Mouse (Mus musculus): ENCODE measurements at regions not wholly inside any gene's neighbourhood (a gene's known extent, or its start where the extent isn't known, plus 50 kb on each side); places are given as distances from the start of the nearest gene placed in this dataset.

GRCm38 (mm10) chr7:72362690-72363089 lies 56.3 kb upstream of the Mctp2 start:
- WGBS, result 10% methylated on average over 3 of the region's 3 CpGs
- no peak overlapping the region for H3K4me3 ChIP-seq (ENCODE audit: low read length)

DNA sequence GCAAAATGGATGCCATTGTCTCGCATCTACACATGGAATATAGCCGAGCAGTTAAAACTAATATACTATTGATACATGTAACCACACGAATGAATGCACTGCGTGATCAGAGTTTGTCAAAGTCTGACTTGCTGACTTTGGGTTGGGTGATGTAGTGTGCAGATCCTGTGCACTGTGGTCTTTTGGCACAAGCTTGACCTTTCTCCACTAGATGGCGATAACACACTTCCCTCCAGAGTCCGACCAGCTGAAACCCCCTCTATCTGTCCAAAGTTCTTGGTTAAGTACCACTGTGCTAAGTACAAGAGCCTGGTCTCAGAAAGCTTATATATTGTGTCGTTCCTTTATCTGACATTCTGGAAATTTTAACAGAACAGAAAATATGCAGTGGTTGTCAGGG lies 84.9 kb upstream of the Mctp2 start:
- ATAC-seq (replicated peaks; ENCODE audit: extremely low read depth, insufficient read depth, low FRiP score), result no peak; the same call in 1 of the 2 replicates
- no peaks in the 10 kb centered on the region for H3K27me3 ChIP-seq (ENCODE audit: control insufficient read depth, insufficient read depth, low read length)
- WGBS, result 35% methylated on average over 7 of the region's 7 CpGs

More at GRCm38 (mm10) chr7:72362690-72363089, 56.3 kb upstream of the Mctp2 start:
- Histone ChIP-seq H3K36me3 (ENCODE audit: control insufficient read depth, insufficient read depth) (no peaks in the 10 kb centered on the region), H3K4me1 (ENCODE audit: control insufficient read depth, insufficient read depth, low read length) (no peaks in the 10 kb centered on the region), H3K27me3 (ENCODE audit: control insufficient read depth, insufficient read depth, low read length) (no peaks in the 10 kb centered on the region), H3K4me2 (ENCODE audit: low read depth, low read length) (no peak overlapping the region), H3K27ac (ENCODE audit: low read length) (no peak overlapping the region), H3K9ac (ENCODE audit: low read length) (no peak overlapping the region), H3K9me3 (replicated peaks; ENCODE audit: control insufficient read depth, low read length) (no peaks in the 10 kb centered on the region)
- ATAC-seq (replicated peaks; ENCODE audit: extremely low read depth, insufficient read depth, low FRiP score), result no peak

GRCm38 (mm10) chr7:72400056-72400455 lies 93.6 kb upstream of the Mctp2 start:
- no peaks in the 10 kb centered on the region for H3K9me3 ChIP-seq (replicated peaks; ENCODE audit: control insufficient read depth, low read length)
- ATAC-seq (replicated peaks; ENCODE audit: extremely low read depth, insufficient read depth, low FRiP score), result no peak
- no peak overlapping the region for H3K9ac ChIP-seq (ENCODE audit: low read length)
- no peaks in the 10 kb centered on the region for H3K36me3 ChIP-seq (ENCODE audit: control insufficient read depth, insufficient read depth)
- no peak overlapping the region for H3K4me3 ChIP-seq (ENCODE audit: low read length)
- no peak overlapping the region for H3K4me2 ChIP-seq (ENCODE audit: low read depth, low read length)
- no peak overlapping the region for H3K27ac ChIP-seq (ENCODE audit: low read length)
- H3K27me3 ChIP-seq (ENCODE audit: control insufficient read depth, insufficient read depth, low read length), result no peaks in the 10 kb centered on the region
- no peaks in the 10 kb centered on the region for H3K4me1 ChIP-seq (ENCODE audit: control insufficient read depth, insufficient read depth, low read length)

More for the DNA sequence above, 84.9 kb upstream of the Mctp2 start:
- Histone ChIP-seq H3K9ac (ENCODE audit: low read length) (no peak overlapping the region), H3K36me3 (ENCODE audit: control insufficient read depth, insufficient read depth) (no peaks in the 10 kb centered on the region), H3K4me1 (ENCODE audit: control insufficient read depth, insufficient read depth, low read length) (no peaks in the 10 kb centered on the region), H3K4me2 (ENCODE audit: low read depth, low read length) (no peak overlapping the region), H3K27ac (ENCODE audit: low read length) (no peak overlapping the region), H3K4me3 (ENCODE audit: low read length) (no peak overlapping the region), H3K9me3 (replicated peaks; ENCODE audit: control insufficient read depth, low read length) (0 out of 2 replicates have a peak, but pooled peaks cover 3% of the 10 kb centered on the region)

- Histone ChIP-seq H3K27me3 (ENCODE audit: control insufficient read depth, insufficient read depth, low read length) (no peaks in the 10 kb centered on the region), H3K9me3 (replicated peaks; ENCODE audit: control insufficient read depth, low read length) (no peaks in the 10 kb centered on the region), H3K4me1 (ENCODE audit: control insufficient read depth, insufficient read depth, low read length) (no peaks in the 10 kb centered on the region), H3K9ac (ENCODE audit: low read length) (no peak overlapping the region), H3K36me3 (ENCODE audit: control insufficient read depth, insufficient read depth) (no peaks in the 10 kb centered on the region), H3K4me2 (ENCODE audit: low read depth, low read length) (no peak overlapping the region), H3K27ac (ENCODE audit: low read length) (no peak overlapping the region), H3K4me3 (ENCODE audit: low read length) (no peak overlapping the region)
- 73% methylated on average over 3 of the region's 3 CpGs for WGBS
- ATAC-seq (replicated peaks; ENCODE audit: extremely low read depth, insufficient read depth, low FRiP score), result no peak
These were observed 99.7 kb upstream of the Mctp2 start for GRCm38 (mm10) chr7:72406131-72406530.

DNA sequence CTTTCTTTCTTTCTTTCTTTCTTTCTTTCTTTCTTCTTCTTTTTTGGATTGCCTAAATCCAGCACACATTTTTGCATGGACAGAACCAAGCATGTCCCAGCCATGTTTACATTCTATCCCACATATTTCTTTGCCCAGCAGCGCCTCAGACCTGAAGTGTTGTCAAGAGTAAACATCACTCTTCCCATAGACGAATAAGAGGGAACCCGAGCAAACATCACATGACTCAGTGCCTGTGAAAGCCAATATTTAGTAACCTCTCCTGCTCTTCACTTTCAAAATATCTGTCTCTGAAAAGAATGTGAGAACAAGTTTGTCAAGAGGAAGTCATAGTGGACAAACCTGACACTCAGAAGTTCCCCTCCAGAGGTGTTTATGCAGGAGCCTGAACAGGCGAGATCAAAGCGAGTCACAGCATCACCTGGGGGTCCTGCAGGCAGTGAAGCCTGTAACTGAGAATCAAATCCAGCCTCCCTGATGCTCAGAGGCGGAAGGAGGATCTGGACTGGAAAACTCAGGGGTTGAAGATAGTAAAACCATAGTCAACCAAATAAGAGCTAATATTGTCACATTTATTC lies 102.1 kb upstream of the Mctp2 start:
- 53% methylated on average over 6 of the region's 6 CpGs for WGBS
- ATAC-seq (replicated peaks; ENCODE audit: extremely low read depth, insufficient read depth, low FRiP score), result no peak
- Histone ChIP-seq H3K9me3 (replicated peaks; ENCODE audit: control insufficient read depth, low read length) (no peaks in the 10 kb centered on the region), H3K4me3 (ENCODE audit: low read length) (no peak overlapping the region), H3K27ac (ENCODE audit: low read length) (no peak overlapping the region), H3K9ac (ENCODE audit: low read length) (no peak overlapping the region), H3K4me1 (ENCODE audit: control insufficient read depth, insufficient read depth, low read length) (no peaks in the 10 kb centered on the region), H3K36me3 (ENCODE audit: control insufficient read depth, insufficient read depth) (no peaks in the 10 kb centered on the region), H3K27me3 (ENCODE audit: control insufficient read depth, insufficient read depth, low read length) (no peaks in the 10 kb centered on the region), H3K4me2 (ENCODE audit: low read depth, low read length) (no peak overlapping the region)

DNA sequence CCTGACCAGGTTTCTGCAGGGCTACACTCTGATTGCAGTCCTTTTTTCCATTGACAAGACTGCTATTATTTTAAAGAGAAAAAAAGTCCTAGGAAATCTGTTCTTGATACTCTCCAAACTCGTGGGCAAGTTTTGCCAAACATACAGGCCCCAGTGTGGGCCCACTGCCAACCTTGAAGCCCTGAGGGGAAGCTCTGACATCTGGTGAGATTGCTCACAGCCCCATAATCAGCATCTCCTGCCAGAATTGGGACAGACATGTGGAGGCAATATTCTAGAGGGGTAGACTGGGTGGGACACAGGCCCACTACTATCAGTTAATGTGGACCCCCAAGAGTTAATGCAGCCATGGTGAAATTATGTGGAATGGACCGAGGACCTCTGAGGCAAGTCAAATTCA lies 132.1 kb upstream of the Mctp2 start:
- H3K4me1 ChIP-seq (ENCODE audit: control insufficient read depth, insufficient read depth, low read length), result no peaks in the 10 kb centered on the region
- WGBS, result 33% methylated on average over 2 of the region's 2 CpGs
- H3K9me3 ChIP-seq (replicated peaks; ENCODE audit: control insufficient read depth, low read length), result no peaks in the 10 kb centered on the region

DNA sequence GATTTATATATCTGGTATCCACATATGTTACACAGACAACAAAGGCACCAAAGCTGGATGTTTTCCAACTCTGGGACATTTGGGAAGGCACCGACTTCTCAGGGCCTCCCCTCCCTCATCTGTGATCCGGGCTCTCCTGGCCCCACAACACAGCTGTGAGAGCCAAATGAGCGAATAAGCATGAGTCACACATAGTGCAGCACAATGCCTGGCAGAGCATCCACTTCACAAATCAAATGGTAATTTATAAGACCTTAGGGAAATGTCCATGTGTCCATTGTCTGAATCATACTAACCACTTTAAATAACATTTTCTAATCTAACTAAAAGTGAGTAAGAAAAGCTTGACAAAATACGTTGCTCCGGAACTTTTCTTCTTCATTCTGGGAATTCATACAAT lies 135.6 kb upstream of the Mctp2 start:
- Histone ChIP-seq H3K4me2 (ENCODE audit: low read depth, low read length) (no peak overlapping the region), H3K27me3 (ENCODE audit: control insufficient read depth, insufficient read depth, low read length) (no peaks in the 10 kb centered on the region), H3K4me1 (ENCODE audit: control insufficient read depth, insufficient read depth, low read length) (no peaks in the 10 kb centered on the region), H3K9me3 (replicated peaks; ENCODE audit: control insufficient read depth, low read length) (no peaks in the 10 kb centered on the region), H3K9ac (ENCODE audit: low read length) (no peak overlapping the region), H3K27ac (ENCODE audit: low read length) (no peak overlapping the region), H3K36me3 (ENCODE audit: control insufficient read depth, insufficient read depth) (no peaks in the 10 kb centered on the region), H3K4me3 (ENCODE audit: low read length) (no peak overlapping the region)
- 71% methylated on average over 5 of the region's 5 CpGs for WGBS
- no peak for ATAC-seq (replicated peaks; ENCODE audit: extremely low read depth, insufficient read depth, low FRiP score)

More for the DNA sequence above, 132.1 kb upstream of the Mctp2 start:
- ATAC-seq (replicated peaks; ENCODE audit: extremely low read depth, insufficient read depth, low FRiP score), result no peak
- H3K36me3 ChIP-seq (ENCODE audit: control insufficient read depth, insufficient read depth), result no peaks in the 10 kb centered on the region
- H3K4me2 ChIP-seq (ENCODE audit: low read depth, low read length), result no peak overlapping the region
- no peak overlapping the region for H3K9ac ChIP-seq (ENCODE audit: low read length)
- H3K4me3 ChIP-seq (ENCODE audit: low read length), result no peak overlapping the region
- no peak overlapping the region for H3K27ac ChIP-seq (ENCODE audit: low read length)
- no peaks in the 10 kb centered on the region for H3K27me3 ChIP-seq (ENCODE audit: control insufficient read depth, insufficient read depth, low read length)

- Histone ChIP-seq H3K9me3 (replicated peaks; ENCODE audit: control insufficient read depth, low read length) (no peaks in the 10 kb centered on the region), H3K9ac (ENCODE audit: low read length) (no peak overlapping the region), H3K4me3 (ENCODE audit: low read length) (no peak overlapping the region), H3K4me1 (ENCODE audit: control insufficient read depth, insufficient read depth, low read length) (no peaks in the 10 kb centered on the region), H3K27me3 (ENCODE audit: control insufficient read depth, insufficient read depth, low read length) (no peaks in the 10 kb centered on the region), H3K36me3 (ENCODE audit: control insufficient read depth, insufficient read depth) (no peaks in the 10 kb centered on the region), H3K27ac (ENCODE audit: low read length) (no peak overlapping the region), H3K4me2 (ENCODE audit: low read depth, low read length) (no peak overlapping the region)
- 74% methylated on average over 1 of the region's 1 CpGs for WGBS
- no peak for ATAC-seq (replicated peaks; ENCODE audit: extremely low read depth, insufficient read depth, low FRiP score)
These were observed 137.6 kb upstream of the Mctp2 start for GRCm38 (mm10) chr7:72444016-72444415.

DNA sequence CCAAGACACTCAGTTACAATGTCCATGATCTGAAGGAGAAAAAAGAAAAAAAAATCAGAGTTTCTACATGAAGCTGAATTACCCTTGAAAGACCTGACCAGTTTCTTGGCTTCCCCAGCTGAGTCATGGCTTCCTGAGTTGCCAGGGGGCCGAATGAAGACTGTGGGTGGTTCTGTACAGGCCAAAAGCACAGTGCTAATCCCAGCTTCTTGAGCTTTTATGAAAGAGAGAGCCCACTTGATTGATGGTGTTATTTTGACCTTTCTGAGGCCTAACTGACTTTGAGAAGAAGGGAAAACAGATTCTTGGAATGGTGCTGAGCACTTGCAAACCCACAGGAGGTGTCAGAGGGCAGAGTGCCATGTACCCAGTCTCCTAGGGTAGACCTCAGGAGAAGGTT lies 138.4 kb upstream of the Mctp2 start:
- Histone ChIP-seq H3K4me1 (ENCODE audit: control insufficient read depth, insufficient read depth, low read length) (no peaks in the 10 kb centered on the region), H3K27me3 (ENCODE audit: control insufficient read depth, insufficient read depth, low read length) (no peaks in the 10 kb centered on the region), H3K9ac (ENCODE audit: low read length) (no peak overlapping the region), H3K36me3 (ENCODE audit: control insufficient read depth, insufficient read depth) (no peaks in the 10 kb centered on the region), H3K9me3 (replicated peaks; ENCODE audit: control insufficient read depth, low read length) (no peaks in the 10 kb centered on the region), H3K4me3 (ENCODE audit: low read length) (no peak overlapping the region), H3K4me2 (ENCODE audit: low read depth, low read length) (no peak overlapping the region), H3K27ac (ENCODE audit: low read length) (no peak overlapping the region)
- 54% methylated on average over 1 of the region's 1 CpGs for whole genome bisulfite sequencing
- no peak for ATAC-seq (replicated peaks; ENCODE audit: extremely low read depth, insufficient read depth, low FRiP score)
